Mouse (Mus musculus): Measurements from ENCODE around the gene Mgat5b.

The Mgat5b gene

DNA sequence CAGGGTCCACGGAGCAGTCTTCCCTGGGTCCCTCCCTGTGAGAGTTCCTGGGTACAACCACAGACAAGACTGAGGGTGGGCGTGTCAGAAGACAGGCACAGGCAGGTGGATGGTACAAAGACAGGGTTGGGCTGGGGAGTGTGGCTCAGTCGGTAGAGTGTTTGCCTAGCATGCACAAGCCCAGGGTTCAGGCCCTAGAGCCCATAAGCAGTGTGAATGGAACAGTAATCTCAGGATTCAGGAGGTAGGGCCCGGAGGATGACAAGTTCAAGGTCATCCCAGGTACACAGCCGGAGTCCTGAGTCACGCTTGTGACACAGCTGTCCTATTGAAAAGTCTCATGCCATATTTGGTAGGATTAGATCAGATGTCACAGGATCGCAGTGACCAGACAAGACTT is 55.7 kb downstream of the Mgat5b start:
- DNase-seq (ENCODE audit: extremely low read depth, low read depth, low spot score), result no peak

DNA sequence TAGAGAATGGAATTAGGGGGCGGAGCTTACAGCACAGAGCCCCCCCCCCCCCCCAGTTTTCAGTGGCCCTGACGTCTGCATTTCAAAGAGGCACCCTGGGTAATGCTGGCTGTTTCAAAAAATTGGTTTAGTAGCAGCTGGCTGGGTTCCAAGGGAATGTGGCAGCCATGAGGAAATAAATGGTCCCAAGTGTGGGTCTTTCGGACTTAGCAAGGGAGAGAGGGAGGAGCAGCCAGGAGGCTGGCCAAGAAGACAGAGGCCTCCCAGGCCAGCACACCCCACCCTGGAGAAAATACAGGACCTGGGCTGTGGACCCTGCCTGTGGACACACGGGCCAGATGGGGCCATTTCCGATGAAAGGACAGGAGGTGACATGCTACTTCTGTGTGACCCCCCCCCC is 61.6 kb downstream of the Mgat5b start:
- no peak for DNase-seq (ENCODE audit: extremely low read depth, low read depth, low spot score)

DNA sequence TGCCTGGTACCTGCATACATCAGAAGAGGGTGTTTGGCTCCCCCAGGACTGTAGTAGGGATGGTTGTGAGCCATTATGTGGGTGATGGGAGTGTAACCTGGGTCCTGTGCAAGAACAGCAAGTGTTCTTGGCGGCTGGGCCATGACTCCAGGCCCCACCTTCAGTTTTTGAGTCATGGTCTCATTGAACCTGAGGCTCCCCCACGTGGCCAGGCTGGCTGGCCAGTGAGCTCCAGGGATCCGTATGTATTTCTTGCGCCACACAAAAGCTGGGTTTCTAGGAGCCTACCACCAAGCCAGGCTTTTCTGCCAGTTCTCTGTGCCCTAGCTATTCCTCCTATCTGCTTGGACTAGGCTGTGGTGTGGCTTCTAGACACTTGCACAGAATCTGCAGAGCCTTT is 63.9 kb downstream of the Mgat5b start:
- DNase-seq (ENCODE audit: extremely low read depth, low read depth, low spot score), result no peak

DNA sequence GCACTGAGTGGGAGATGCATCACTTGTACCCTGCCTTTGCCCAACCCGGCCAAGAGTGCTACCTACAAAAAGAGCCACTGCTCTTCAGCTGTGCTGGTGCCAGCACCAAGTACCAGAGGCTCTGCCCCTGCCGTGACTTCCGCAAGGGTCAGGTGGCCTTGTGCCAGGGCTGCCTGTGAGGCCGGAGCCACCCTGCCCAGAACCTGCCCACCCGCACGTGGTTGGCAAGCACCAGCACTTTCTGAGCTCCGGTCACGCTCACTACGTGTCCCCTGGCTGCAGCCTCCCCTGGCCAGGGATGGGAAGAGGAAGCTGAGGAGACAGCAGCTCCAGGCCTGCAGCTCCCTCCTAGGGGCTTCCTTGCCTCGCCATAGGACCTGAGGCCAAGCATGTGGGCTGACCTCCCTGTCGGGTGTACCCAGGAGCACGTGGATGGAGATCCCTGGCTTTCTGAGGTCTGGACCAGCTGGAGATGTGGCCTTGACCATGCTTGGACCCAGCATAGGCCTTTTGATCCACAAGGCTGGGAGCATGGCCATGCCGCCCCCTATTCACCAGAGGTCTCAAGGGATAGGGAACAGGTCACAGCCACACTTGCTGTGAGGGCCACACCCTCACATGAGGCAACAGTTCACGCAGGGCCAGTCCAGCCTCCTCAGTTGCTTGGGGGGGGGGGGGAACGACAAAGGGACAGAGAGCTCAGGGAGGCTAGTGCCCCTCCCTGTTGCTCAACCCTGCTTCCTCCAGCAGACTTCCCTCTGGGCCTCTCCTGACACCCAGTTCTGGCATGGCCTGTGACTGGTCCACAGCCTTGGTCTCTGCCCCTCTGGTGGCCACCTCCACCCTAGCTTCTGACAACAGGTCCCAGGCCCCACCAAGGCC is 67.1 kb downstream of the Mgat5b start:
- no peak for DNase-seq (ENCODE audit: extremely low read depth, low read depth, low spot score)

DNA sequence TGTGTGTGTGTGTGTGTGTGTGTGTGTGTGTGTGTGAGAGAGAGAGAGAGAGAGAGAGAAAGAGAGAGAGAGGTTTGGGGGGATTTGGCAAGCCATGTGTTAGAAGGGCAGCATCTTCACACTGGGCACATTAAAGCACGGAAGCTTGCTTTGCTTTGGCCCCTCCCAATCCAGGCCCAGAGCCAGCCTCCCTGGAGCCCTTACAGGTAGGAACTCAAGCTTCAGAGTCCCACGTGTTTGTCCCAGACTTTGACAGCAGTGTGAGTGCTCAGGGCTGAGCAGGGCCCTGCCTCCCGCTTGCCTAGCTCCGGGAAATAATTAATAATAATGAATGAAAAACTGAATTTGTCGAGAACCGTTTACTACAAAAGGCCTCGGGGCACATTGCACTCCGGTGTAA is 69.5 kb downstream of the Mgat5b start:
- DNase-seq (ENCODE audit: extremely low read depth, low read depth, low spot score), result no peak

DNA sequence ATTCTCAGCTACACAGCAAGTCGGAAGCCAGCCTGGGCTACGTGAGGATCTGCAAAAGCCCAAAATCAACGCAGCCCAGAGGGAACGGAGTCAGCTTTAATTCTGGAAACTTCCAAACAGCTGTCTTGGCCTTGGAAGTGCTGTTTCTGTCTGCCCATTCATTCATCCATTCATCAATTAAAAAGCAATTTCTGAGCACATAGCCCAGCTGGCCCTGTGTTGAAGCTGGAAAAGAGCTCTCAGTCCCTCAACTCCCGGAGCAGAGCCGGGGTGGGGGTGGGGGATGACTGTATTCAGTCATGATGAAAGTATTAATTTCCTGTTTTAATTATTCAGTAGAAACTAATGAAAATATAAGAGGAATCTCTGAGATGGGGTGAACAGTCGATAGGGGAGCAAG is 71.6 kb downstream of the Mgat5b start:
- no peak for DNase-seq (ENCODE audit: extremely low read depth, low read depth, low spot score)

DNA sequence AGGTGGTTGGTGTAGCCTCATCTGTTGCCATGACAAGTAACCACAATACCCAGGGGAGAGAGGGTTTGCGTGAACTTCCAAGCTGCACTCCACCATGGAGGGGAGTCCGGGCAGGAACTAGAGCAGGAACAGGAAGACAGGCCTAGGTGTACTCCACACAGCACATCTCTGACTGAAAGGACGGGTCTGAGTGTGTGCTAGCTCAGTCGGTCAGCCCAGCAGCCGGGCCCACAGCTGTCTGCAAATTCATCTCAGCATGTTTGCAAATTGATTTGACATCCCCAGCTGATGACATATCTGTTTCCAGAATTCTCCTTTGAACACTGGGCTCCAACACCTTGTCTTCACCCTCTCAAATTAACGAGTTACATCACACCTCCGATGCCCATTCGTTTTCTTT is 72.7 kb downstream of the Mgat5b start:
- no peak for DNase-seq (ENCODE audit: extremely low read depth, low read depth, low spot score)

DNA sequence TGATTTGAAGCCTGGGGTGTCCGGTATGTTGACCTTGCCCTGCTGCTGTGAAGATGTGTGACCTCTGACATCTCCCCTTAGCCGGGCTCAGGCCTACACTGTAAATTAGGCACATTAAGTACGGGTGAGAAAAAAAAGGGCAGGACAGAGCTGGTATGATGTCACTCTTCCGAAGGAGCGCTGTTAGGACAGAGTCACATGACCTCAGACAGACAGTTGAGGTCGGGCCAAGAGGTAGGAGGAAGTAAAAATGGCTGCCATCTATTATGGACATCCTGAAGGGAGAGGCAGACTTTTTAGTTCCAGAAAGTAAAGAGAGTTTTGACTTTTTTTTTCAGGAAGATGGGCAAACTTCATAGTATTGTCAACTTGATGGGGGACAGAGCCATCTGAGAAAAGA is 73.3 kb downstream of the Mgat5b start:
- no peak for DNase-seq (ENCODE audit: extremely low read depth, low read depth, low spot score)

DNA sequence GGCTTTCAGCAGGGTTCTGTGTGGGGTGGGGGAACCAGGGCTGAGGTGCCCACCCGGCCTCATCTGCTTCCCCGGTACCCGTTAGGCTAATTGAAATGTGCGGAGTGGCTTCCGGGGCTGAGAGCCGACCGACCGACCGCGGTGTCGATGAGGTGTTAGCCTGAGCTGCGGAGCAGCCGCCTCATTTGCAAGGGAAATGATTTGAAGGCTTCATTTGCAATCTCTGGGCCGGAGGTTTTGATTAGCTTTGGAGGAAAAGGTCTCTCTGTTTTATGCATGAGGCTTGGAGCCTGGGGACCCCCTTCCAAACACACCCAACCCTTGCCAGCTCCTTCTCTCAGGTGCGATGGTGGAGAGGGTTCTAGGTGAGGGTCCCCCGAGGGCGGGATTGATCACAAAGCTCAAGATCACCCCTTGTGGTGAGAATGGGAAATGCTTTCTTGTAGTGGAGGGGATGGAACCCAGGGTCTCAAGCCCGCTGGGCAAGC is 75.5 kb downstream of the Mgat5b start:
- no peak for DNase-seq (ENCODE audit: extremely low read depth, low read depth, low spot score)

DNA sequence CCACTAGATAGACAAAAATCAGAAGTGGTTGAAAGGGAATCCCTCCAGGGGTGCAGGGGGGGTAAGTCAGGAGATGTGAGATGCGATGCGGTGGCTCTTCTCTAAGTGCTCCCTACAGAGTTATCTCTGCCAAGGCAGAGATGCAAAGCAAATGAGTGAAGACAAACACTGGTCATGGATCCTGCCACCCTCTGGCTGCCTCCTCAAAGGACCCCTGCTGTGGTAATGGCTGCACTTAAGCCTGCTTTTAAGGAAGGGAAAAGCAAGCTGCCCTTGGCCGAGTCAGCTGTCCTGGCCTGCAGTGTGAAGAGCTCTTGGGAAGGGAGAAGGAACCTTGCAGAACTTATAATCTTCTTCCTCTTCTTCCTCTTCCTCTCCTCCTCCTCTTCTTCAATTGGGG is 78.3 kb downstream of the Mgat5b start:
- no peak for DNase-seq (ENCODE audit: extremely low read depth, low read depth, low spot score)

DNA sequence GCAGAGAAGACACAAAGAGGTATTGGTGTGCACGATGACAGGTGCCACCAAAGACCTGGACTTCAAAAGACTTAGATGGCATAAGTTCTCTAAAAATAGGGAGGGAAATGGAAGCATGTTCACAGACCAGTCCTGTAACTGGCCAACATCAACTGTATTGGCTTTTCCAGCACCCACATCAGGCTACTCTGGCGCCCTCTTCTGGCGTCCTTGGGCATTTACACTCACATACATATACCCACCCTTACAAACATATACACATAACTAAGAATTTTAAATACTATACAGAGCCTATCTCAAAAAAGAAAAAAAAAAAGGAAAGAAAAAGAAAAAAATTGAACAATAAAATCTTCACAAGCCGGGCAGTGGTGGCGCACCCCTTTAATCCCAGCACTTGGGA is 80.3 kb downstream of the Mgat5b start:
- DNase-seq (ENCODE audit: extremely low read depth, low read depth, low spot score), result no peak

DNA sequence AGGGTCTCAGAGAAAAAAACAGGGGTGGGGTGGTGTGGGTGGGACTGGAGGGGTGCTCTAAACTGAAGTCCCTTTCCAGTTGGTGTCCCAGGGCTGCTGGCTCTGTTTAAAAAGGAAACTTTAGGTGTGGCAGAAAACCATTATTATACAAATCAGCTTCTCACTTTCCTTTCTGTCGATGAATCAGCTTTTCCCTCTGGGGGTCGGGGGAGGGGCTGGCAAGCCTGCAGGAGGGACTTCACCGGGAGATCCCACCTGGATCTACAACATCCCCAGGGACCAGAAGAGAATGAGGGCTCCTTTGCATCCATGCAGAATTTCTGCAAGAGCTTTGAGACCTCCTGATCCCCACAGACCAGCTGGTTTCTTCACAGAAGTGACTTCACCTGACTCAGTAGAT is 81.6 kb downstream of the Mgat5b start:
- no peak for DNase-seq (ENCODE audit: extremely low read depth, low read depth, low spot score)

DNA sequence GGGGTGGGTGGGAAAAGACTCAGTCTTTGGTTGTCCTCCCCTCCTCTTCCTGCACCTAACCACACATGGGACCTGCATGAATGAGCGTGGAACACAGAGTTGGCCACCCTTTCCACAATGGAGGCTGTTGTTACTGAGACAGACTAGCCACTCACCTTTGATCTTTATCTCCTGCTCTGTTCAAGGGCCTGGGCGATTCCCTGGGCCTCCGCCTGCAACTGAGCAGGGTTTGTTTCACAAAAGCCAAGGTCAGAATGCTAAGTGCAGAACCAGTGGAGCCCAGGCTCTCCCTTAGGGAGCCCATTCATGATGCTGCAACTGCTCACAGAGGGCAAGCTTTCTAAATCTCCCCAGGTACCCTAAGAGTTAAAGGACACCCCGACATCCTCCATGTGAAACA is 83.1 kb downstream of the Mgat5b start:
- DNase-seq (ENCODE audit: extremely low read depth, low read depth, low spot score), result no peak

DNA sequence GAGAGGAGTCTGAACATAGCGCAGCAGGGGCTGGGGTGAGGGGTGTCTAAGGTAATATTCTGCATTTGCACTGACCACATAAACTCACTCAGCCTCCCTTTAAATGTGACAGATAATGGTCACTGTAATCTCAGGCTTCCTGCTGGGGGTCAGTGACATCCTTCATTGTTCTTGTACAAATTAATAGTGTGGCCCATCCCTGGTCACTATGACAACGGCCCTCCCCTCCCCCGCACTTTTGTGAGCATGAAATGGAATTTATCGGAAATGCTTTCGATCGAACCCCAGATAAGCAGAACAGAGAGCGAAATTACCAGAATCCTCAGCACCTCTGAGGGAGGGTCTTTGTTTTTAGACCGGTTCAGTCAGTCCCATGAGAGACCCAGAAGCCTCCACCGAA is 84.8 kb downstream of the Mgat5b start:
- DNase-seq (ENCODE audit: extremely low read depth, low read depth, low spot score), result no peak

DNA sequence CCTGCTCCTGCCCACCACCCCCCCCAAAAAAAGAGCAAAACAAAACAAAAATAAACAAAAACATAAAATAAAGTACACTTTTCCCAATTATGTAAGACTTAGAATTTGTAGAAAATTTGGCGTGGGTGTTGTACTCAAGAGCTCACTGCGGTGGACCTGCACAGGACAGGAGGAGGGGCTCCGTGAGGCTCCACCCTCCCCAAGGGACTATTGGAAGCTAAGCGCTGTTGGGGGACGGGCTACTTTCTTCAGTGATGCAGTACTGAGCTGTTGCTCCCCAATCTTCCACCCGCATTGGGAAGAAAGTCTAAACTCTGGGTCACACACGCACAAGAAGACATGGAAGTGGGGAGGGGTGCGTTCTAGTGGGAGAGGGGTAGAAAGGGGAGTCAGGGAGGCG is 85.6 kb downstream of the Mgat5b start:
- no peak for DNase-seq (ENCODE audit: extremely low read depth, low read depth, low spot score)

DNA sequence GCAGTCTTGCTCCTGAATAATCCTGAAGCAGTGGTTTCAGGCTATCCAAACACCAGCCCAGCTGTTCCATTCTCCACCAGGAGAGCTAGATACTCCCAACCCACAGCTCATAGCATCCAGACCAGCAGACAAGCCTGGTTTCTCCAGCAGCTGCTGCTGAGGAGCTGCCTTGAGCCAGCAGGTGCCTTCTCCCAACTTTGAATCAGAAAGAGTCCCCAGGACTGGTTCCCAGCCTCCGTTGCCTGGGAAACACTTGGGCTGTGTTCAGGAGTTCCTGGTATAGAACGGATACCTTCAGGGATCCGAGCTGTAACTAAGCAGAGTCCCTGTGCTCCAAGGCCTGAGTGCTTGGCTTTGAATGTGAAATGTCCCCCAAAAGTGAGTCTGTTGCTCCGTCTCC is 98.8 kb downstream of the Mgat5b start:
- no peak for DNase-seq (ENCODE audit: extremely low read depth, low read depth, low spot score)

DNA sequence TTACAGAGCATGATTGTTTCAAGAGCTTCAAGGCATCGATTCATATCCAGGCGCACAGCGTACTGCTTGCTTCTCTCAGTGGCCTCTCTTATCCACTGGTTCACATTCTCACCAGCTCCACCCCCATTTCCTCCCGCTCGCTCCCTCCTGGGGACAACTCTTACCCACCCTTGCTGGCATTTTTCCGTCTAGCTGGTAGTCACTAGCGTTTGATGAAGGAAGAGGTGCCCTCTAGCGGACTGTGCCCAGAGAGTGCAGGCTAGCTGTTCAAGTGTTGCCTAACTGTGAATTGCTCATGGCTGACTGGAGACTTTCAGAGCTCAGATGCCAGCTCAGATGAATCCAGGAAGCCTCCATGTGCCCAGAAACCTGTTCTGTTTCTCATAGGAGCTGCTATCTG is 99.7 kb downstream of the Mgat5b start:
- no peak for DNase-seq (ENCODE audit: extremely low read depth, low read depth, low spot score)

DNA sequence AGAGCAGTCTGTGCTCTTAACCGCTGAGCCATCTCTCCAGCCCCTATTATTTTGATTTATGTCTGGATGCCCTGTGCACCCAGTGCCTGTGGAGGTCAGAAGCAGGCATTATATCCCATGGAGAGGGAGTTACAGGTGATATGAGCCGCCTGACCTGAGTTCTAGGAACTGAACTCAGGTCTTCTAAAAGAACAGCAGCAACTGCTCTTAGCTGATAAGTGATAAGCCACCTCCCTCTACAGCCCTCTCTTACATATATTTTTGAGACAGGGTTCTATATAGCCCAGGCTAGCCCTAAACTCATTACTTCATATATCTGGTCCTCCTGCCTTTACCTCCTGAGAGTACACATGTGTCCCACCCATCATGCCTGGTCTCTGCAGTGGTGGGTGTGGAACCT is 102.4 kb downstream of the Mgat5b start:
- no peak for DNase-seq (ENCODE audit: extremely low read depth, low read depth, low spot score)

DNA sequence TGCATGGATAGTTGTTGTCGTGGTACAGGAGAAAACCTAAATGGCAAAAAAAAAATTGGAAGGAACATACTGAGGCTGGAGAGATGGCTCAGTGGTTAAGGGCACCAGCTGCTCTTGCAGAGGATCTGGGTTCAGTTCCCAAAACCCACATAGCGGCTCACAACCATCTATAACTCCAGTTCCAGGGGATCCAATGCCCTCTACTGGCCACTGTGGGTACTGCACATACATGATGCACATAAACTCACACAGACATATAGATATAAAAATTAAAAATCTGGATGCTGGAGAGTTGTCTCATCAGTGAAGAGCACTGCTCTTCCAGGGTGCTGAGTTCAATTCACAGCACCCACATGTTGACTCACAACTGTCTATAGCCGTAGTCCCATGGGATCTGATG is 104.9 kb downstream of the Mgat5b start:
- no peak for DNase-seq (ENCODE audit: extremely low read depth, low read depth, low spot score)

DNA sequence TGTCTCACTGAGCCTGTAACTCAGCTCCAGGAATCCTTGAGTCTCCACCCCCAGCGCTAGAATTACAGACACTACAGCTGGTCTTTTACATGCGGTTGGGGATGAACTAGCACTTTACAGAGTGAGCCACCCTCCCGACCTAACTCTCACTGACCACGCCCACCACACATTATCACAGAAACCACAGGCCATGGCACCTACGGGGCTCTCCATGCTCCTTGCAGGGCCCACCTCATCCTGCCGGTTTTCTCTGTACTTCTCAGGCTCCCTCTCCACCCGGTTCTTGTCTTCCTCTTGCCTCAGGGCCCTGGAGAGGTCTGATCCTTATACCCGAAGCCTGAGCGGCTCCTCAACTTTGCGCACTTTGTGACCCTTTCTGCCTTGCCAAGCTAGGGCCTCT is 109.0 kb downstream of the Mgat5b start:
- no peak for DNase-seq (ENCODE audit: extremely low read depth, low read depth, low spot score)

DNA sequence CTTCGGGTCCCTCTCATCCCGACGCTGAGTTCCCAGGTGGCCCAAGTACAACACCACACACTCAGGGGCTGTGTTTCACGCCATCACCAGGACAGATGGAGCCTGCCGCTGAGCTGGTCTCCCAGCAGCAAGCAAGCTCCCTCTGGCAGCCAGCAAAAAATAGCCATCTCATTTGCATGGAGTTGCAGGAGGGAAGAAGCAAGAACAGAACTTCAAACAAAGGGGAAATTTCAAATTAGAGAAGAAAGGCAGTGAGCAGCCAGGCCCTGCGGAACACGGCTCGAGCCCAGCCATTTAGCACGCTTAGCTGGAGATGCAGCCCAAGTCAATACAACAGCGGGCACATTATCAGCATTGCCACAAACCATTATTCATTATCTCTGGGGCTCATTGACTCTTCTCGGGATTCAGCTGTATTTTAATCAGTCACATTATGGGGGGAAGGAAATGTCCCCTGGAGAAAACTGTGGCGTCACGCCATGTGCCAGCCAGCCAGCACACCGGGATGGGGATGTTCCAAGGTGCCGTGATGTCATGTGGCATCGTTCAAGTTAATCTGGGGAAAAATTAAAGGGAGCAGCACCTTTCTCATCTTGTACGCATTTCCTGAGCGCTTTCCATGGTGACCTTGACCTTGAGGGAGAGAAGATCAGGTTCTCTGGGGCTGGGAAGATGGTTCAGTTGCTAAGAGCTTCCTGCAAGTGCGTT is 110.4 kb downstream of the Mgat5b start:
- no peak for DNase-seq (ENCODE audit: extremely low read depth, low read depth, low spot score)

DNA sequence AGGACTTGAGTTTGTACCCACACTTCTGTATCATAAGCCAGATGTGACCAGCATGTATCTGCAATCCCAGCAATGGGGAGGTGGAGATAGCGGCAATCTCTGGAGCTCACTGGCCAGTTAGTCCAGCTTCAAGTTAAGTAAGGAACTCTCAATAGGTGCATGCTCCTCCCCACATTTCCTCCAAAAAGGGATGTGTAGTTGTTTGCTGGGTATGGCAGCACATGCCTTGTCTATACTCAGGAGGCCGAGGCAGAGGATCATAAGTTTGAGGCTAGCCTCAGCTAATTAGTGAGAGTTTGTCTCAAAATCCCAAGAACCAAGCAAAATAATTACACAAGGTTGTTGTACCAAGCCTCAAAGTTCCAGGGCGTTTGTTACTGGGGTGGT is 110.9 kb downstream of the Mgat5b start:
- DNase-seq (ENCODE audit: extremely low read depth, low read depth, low spot score), result no peak
